Mouse (Mus musculus): ENCODE measurements around the gene Ick. TPM values are rescaled to one million over a fixed set of nuclear protein-coding genes. Genes with fewer than 3 reads are reported as not detected.
A peak's percentile ranks its signal among the peaks of the same experiment; 100 is the strongest.

The Ick gene
- total and polyA plus RNA-seq, 3 experiments, result 6.1 to 16.1 TPM; not detected in 1

- no peaks in the 10 kb centered on the region for H3K9me3 ChIP-seq (replicated peaks; ENCODE audit: insufficient read depth, low read length)
- peak overlapping the region; percentile 65 to 95 for H3K4me3 ChIP-seq (ENCODE audit: control insufficient read depth in 1 of 2, insufficient read depth in 1 of 2, low read depth in 2 of 2, low read length in 2 of 2)
- H3K27me3 ChIP-seq (ENCODE audit: control insufficient read depth in 1 of 2, insufficient read depth in 2 of 2, low read length in 2 of 2), result no peaks in the 10 kb centered on the region
- H3K9ac ChIP-seq (ENCODE audit: control insufficient read depth, low read depth, low read length, poor library complexity, severe bottlenecking), result peak overlapping the region; percentile 98
- H3K27ac ChIP-seq (ENCODE audit: control insufficient read depth, low read depth, low read length), result peak overlapping the region; percentile 97
- H3K79me2 ChIP-seq (ENCODE audit: control insufficient read depth, insufficient read depth, low read length, poor library complexity), result no peaks in the 10 kb centered on the region; the same call in 1 of the 2 replicates
- peak; percentile 91 for DNase-seq (ENCODE audit: low read depth, low spot score)
- H3K36me3 ChIP-seq (ENCODE audit: control insufficient read depth in 1 of 2, insufficient read depth in 2 of 2, low read length in 2 of 2), result peaks cover 0 to 7% of the 10 kb centered on the region in 2 experiments; a peak in 2 of 4 replicates
- H3K4me1 ChIP-seq (ENCODE audit: control insufficient read depth in 1 of 2, insufficient read depth in 2 of 2, low read length in 2 of 2), result no peaks in the 10 kb centered on the region; a peak in 1 of 4 replicates
- TF ChIP-seq RCOR1 (IDR thresholded peaks at IDR 0.05; ENCODE audit: low read depth, low read length) (no peak), MYB (IDR thresholded peaks at IDR 0.05; ENCODE audit: low read depth, low read length) (no peak), TBP (IDR thresholded peaks at IDR 0.05; ENCODE audit: low read depth, low read length) (peak; percentile 63), RAD21 (IDR thresholded peaks at IDR 0.05; ENCODE audit: low read depth, low read length) (peak; percentile 80), ZMIZ1 (IDR thresholded peaks at IDR 0.05; ENCODE audit: low read depth, low read length) (0 out of 2 replicates have a peak, but pooled peaks have one; percentile 35), NRF1 (IDR thresholded peaks at IDR 0.05; ENCODE audit: insufficient read depth, low read depth, low read length, poor library complexity, severe bottlenecking) (no peak), POLR2A (IDR thresholded peaks at IDR 0.05; ENCODE audit: control insufficient read depth in 1 of 2, insufficient read depth in 1 of 2, low read depth in 1 of 2, low read length in 2 of 2, poor library complexity in 1 of 2) (no peak), MXI1 (IDR thresholded peaks at IDR 0.05; ENCODE audit: low read depth, low read length) (peak; percentile 81), POLR2AphosphoS5 (IDR thresholded peaks at IDR 0.05; ENCODE audit: borderline replicate concordance, low read depth, low read length) (no peak), MAFK (IDR thresholded peaks at IDR 0.05; ENCODE audit: borderline replicate concordance, low read depth, low read length) (no peak), EP300 (IDR thresholded peaks at IDR 0.05; ENCODE audit: low read depth in 1 of 2, low read length in 2 of 2) (0 out of 4 replicates have a peak, but pooled peaks of 1 of the 2 experiments have one; percentile 21), CHD1 (IDR thresholded peaks at IDR 0.05; ENCODE audit: low read depth, low read length) (peak; percentile 96), BHLHE40 (IDR thresholded peaks at IDR 0.05; ENCODE audit: borderline replicate concordance, low read depth, low read length) (peak; percentile 26; the same call in 1 of the 2 replicates), ETS1 (IDR thresholded peaks at IDR 0.05; ENCODE audit: low read depth, low read length) (no peak), USF2 (IDR thresholded peaks at IDR 0.05; ENCODE audit: borderline replicate concordance in 1 of 2, insufficient read depth in 1 of 2, low read depth in 1 of 2, low read length in 2 of 2) (no peak), TCF12 (IDR thresholded peaks at IDR 0.05; ENCODE audit: low read depth, low read length) (0 out of 2 replicates have a peak, but pooled peaks have one; percentile 0), GATA1 (IDR thresholded peaks at IDR 0.05; ENCODE audit: low read depth, low read length) (no peak), MYC (IDR thresholded peaks at IDR 0.05; ENCODE audit: low read depth, low read length) (peak; percentile 74; the same call in 1 of the 2 replicates), NELFE (IDR thresholded peaks at IDR 0.05; ENCODE audit: low read depth, low read length) (no peak), ZKSCAN1 (IDR thresholded peaks at IDR 0.05; ENCODE audit: low read depth, low read length) (no peak), MAX (IDR thresholded peaks at IDR 0.05; ENCODE audit: low read length) (peak; percentile 88), ZNF384 (IDR thresholded peaks at IDR 0.05; ENCODE audit: low read depth, low read length) (no peak), SIN3A (IDR thresholded peaks at IDR 0.05; ENCODE audit: low read length) (peak; percentile 56; the same call in 1 of the 2 replicates), JUND (IDR thresholded peaks at IDR 0.05; ENCODE audit: low read depth, low read length) (no peak), POLR2AphosphoS2 (IDR thresholded peaks at IDR 0.05; ENCODE audit: low read length) (no peak), E2F4 (IDR thresholded peaks at IDR 0.05; ENCODE audit: borderline replicate concordance, low read depth, low read length) (0 out of 2 replicates have a peak, but pooled peaks have one; percentile 43), MAZ (IDR thresholded peaks at IDR 0.05; ENCODE audit: low read depth, low read length) (no peak), USF1 (IDR thresholded peaks at IDR 0.05; ENCODE audit: low read depth, low read length) (no peak), UBTF (IDR thresholded peaks at IDR 0.05; ENCODE audit: borderline replicate concordance, insufficient read depth, low read depth, low read length) (no peak), ELF1 (IDR thresholded peaks at IDR 0.05; ENCODE audit: low read depth, low read length) (no peak), TAL1 (IDR thresholded peaks at IDR 0.05; ENCODE audit: low read length) (no peak), KAT2A (conservative IDR thresholded peaks at IDR 0.05; ENCODE audit: low read depth, low read length) (no peak), HCFC1 (IDR thresholded peaks at IDR 0.05; ENCODE audit: low read depth, low read length) (no peak; the same call in 1 of the 2 replicates), MEF2A (IDR thresholded peaks at IDR 0.05; ENCODE audit: extremely low read depth, insufficient replicate concordance, low read depth, low read length, poor library complexity, severe bottlenecking) (no peak), SMC3 (IDR thresholded peaks at IDR 0.05; ENCODE audit: low read depth, low read length) (peak; percentile 72), CTCF (IDR thresholded peaks at IDR 0.05 in 2 of 3, conservative IDR thresholded peaks at IDR 0.05 in 1 of 3; ENCODE audit: control insufficient read depth in 1 of 3, insufficient read depth in 1 of 3, low read depth in 2 of 3, low read length in 3 of 3, poor library complexity in 1 of 3, severe bottlenecking in 1 of 3) (peak; percentile 38 to 85 (median 64)), CHD2 (IDR thresholded peaks at IDR 0.05; ENCODE audit: low read length) (no peak)
Measured at GRCm38 (mm10) chr9:78176201-78176727, 67.3 kb downstream of the Ick start.

All from MEL (cell line).